Mouse (Mus musculus) heart, postnatal 0 days (tissue): ENCODE measurements at regions not wholly inside any gene's neighbourhood (a gene's known extent, or its start where the extent isn't known, plus 50 kb on each side); places are given as distances from the start of the nearest gene placed in this dataset.

Experiments
- ATAC-seq: fragments of 200-750 bp; cut with Nextera tagmentation; 2 replicates; pipeline ENCODE4 v1.8.0; 2017; ENCODE audit warnings: low read depth, moderate number of reproducible peaks, moderate library complexity; ENCODE audit not compliant: insufficient read depth
- DNase-seq: peaks from one replicate; pipeline ENCODE4 v3.0.0-alpha.2; 2016; ENCODE audit warnings: low spot score
- H3K27ac ChIP-seq: fragments of 300-500 bp; sonication (generic); 2 replicates; pipeline ENCODE4 v1.5.1; 2014; ENCODE audit warnings: low read depth, mild to moderate bottlenecking
- H3K27me3 ChIP-seq: fragments of 300-500 bp; sonication (generic); 2 replicates; pipeline ENCODE4 v1.6.1; 2014; ENCODE audit warnings: low read length, mixed read lengths; ENCODE audit not compliant: control insufficient read depth, insufficient read depth
- H3K36me3 ChIP-seq: fragments of 300-500 bp; sonication (generic); replicated peaks from 2 replicates; pipeline ENCODE4 v1.6.1; 2014; ENCODE audit warnings: low read length, mixed read lengths; ENCODE audit not compliant: control insufficient read depth, insufficient read depth
- H3K4me1 ChIP-seq: fragments of 300-500 bp; sonication (generic); 2 replicates; pipeline ENCODE4 v1.6.1; 2014; ENCODE audit warnings: antibody characterized with exemption; ENCODE audit not compliant: control insufficient read depth, insufficient read depth
- H3K4me2 ChIP-seq: fragments of 300-500 bp; sonication (generic); 2 replicates; pipeline ENCODE4 v1.6.1; 2014; ENCODE audit warnings: low read depth, mild to moderate bottlenecking, low read length, moderate library complexity
- H3K4me3 ChIP-seq: fragments of 300-500 bp; sonication (generic); 2 replicates; pipeline ENCODE4 v1.5.1; 2014; ENCODE audit warnings: low read depth, low read length
- H3K9ac ChIP-seq: fragments of 300-500 bp; sonication (generic); replicated peaks from 2 replicates; pipeline ENCODE4 v1.6.1; 2014; ENCODE audit warnings: low read depth, low read length, mixed read lengths
- H3K9me3 ChIP-seq: fragments of 300-500 bp; sonication (generic); replicated peaks from 2 replicates; pipeline ENCODE4 v1.6.1; 2016; ENCODE audit warnings: low read length; ENCODE audit not compliant: control insufficient read depth
- CTCF ChIP-seq: IDR thresholded peaks from 2 replicates; pipeline ENCODE4 v1.5.1; 2016; ENCODE audit warnings: antibody characterized with exemption, control low read depth, low read depth
- EP300 ChIP-seq: IDR thresholded peaks from 2 replicates; pipeline ENCODE4 v1.6.1; 2016; ENCODE audit warnings: antibody characterized with exemption, low read depth
- WGBS: fragments of 180-500 bp; shearing (Covaris S2); extraction: QIAGEN DNeasy Blood & Tissue Kit; methylation state at CpG from one replicate; pipeline ENCODE4 v1.1.7; 2014; 5-methylcytosine and 5-hydroxymethylcytosine counted together

DNA sequence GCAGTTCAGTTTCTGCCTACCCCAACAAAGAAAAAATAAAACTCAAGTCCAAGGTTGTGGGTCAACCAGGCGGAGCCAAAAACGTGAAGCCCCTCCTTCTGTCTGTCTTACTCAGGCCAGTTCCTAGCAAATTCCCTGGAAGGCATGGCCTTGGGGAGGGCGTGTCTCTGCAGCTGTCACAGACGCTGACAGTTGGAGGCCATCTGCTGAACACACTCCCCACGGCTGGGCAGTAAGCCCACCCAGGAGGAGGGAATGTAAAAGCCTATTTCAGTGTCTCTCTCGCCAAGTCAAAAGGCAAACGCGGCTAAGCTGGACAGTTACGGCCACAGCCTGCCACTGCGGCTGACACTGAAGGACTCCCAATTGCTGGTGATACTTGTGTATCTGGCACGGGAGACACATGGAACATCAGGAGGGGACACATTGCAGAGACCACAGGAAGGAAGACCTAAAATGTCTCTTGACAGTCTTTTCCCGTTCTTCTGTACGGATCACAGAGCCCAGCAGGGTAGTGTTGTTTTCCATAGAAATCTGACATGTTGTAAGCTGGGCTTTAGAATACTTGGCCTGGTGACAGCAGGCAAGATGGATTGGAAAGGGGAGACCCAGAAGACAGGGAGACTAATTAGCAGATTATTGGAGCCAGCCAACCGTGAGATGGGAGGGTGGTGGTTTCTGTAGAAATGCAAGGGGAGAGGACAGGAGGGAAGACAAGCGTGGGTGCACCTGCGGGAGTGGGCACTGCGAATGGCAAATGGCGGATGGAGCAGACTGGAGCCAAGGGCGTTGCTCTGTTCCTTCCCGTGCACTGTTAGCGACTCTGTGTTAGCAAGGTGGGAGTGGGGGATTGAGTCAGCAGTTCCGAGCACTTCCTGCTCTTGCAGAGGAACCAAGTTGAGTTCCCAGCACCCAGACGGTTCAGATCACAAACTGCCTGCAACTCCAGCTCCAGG lies 229.5 kb downstream of the Suds3 start:
- H3K27ac ChIP-seq, result no peak overlapping the region
- WGBS, result 66% methylated on average over 23 of the region's 23 CpGs
- TF ChIP-seq CTCF, result no peak
- no peak for TF ChIP-seq EP300
- no peak overlapping the region for H3K9ac ChIP-seq
- H3K9me3 ChIP-seq, result peaks cover 4% of the 10 kb centered on the region; the same call in 1 of the 2 replicates
- H3K4me3 ChIP-seq, result no peak overlapping the region
- ATAC-seq (no peak), DNase-seq (no peak)
- no peaks in the 10 kb centered on the region for H3K36me3 ChIP-seq
- H3K4me1 ChIP-seq, result no peaks in the 10 kb centered on the region
- H3K4me2 ChIP-seq, result no peak overlapping the region
- H3K27me3 ChIP-seq, result no peaks in the 10 kb centered on the region

DNA sequence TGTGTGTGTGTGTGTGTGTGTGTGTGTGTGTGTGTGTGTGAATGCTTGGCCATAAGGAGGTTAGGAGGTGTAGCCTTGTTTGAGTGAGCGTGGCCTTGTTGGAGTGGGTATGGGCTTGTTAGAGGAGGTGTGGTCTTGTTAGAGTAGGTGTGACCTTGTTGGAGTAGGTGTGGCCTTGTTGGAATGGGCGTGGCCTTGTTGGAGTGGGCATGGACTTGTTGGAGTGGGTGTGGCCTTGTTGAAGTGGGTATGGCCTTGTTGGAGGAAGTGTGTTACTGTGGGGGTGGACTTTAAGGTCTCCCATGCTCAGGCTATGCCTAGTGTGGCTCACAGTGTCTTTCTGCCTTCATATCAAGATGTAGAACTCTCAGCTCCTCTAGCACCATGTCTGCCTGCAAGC lies 236.2 kb downstream of the Suds3 start:
- ATAC-seq (no peak), DNase-seq (no peak)
- H3K36me3 ChIP-seq, result no peaks in the 10 kb centered on the region
- no peak overlapping the region for H3K4me2 ChIP-seq
- WGBS, result 61% methylated on average over 2 of the region's 2 CpGs
- 0 out of 2 replicates have a peak, but pooled peaks cover 4% of the 10 kb centered on the region for H3K9me3 ChIP-seq
- no peaks in the 10 kb centered on the region for H3K4me1 ChIP-seq
- no peak overlapping the region for H3K9ac ChIP-seq
- H3K27ac ChIP-seq, result no peak overlapping the region
- H3K27me3 ChIP-seq, result no peaks in the 10 kb centered on the region
- TF ChIP-seq EP300 (no peak), CTCF (no peak)
- no peak overlapping the region for H3K4me3 ChIP-seq

DNA sequence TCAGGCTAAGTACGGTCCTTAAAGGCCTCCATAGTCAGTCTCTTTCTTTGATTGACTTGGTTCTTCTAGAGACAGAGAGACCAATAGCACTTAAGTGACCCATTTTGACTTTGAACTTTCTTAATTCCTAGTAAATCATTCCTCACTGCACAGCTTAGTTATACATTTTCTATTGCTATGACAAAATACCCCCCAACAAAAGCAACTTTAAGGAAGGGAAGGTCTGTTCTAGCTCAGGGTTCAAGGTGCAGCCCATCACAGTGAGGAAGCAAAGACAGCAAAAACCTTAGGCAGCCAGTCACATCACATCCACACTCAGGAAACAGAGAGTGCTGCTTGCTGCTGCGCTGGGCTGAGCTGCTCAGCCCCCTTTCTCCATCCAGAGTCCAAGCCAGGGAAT lies 241.0 kb downstream of the Suds3 start:
- no peak overlapping the region for H3K27ac ChIP-seq
- 53% methylated on average over 2 of the region's 2 CpGs for WGBS
- no peak for TF ChIP-seq EP300
- TF ChIP-seq CTCF, result no peak
- DNase-seq, result no peak
- H3K27me3 ChIP-seq, result no peaks in the 10 kb centered on the region
- H3K4me3 ChIP-seq, result no peak overlapping the region
- ATAC-seq, result no peak
- no peaks in the 10 kb centered on the region for H3K4me1 ChIP-seq
- H3K36me3 ChIP-seq, result no peaks in the 10 kb centered on the region
- H3K4me2 ChIP-seq, result no peak overlapping the region
- no peaks in the 10 kb centered on the region for H3K9me3 ChIP-seq
- H3K9ac ChIP-seq, result no peak overlapping the region

DNA sequence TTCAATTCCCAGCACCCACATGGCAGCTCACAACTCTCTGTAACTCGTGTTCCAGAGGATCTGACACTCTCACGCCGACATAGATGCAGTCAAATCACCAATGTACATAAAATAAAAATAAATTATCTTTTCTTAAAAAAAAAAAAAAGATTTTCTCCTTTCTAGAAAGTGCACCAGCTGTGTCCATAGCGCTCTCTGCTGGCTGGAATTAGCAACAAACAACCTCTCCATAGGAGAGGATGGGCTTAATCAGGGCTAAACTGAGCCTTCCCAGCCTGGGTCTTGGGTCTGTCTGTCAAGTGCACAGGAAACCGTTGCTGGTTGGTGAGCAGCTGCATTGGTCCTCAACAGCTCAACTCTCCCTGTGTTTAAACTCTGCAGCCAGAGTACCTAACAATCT lies 247.8 kb downstream of the Suds3 start:
- Histone ChIP-seq H3K27ac (no peak overlapping the region), H3K4me1 (no peaks in the 10 kb centered on the region), H3K4me2 (no peak overlapping the region), H3K9me3 (peaks cover 6% of the 10 kb centered on the region; the same call in 1 of the 2 replicates), H3K36me3 (no peaks in the 10 kb centered on the region), H3K4me3 (no peak overlapping the region), H3K27me3 (no peaks in the 10 kb centered on the region), H3K9ac (no peak overlapping the region)
- 65% methylated on average over 5 of the region's 5 CpGs for whole genome bisulfite sequencing
- no peak for ATAC-seq
- no peak for DNase-seq
- TF ChIP-seq CTCF (no peak), EP300 (no peak)

DNA sequence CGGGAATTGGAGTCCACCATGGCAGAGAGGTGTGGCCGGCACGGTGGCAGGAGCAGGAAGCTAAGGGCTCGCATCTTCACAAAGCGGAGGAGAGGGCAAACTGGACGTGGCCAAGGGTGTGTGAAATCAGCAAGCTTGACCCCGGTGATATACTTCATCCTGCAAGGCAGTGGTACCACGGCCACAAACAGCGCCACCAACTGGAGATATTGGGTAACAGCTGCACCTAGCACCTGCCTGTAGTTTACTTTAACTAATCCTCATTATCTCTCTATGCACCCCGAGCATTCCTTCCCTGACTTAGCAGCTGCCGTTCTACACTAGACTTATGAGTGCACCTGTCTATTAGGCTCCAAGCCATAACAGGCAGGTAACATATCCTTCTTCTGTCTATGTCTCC lies 251.6 kb downstream of the Suds3 start:
- Histone ChIP-seq H3K9me3 (peaks cover 16% of the 10 kb centered on the region; the same call in 1 of the 2 replicates), H3K4me1 (no peaks in the 10 kb centered on the region), H3K4me3 (no peak overlapping the region), H3K27ac (no peak overlapping the region), H3K36me3 (no peaks in the 10 kb centered on the region), H3K9ac (no peak overlapping the region), H3K4me2 (no peak overlapping the region), H3K27me3 (no peaks in the 10 kb centered on the region)
- TF ChIP-seq EP300 (no peak), CTCF (no peak)
- WGBS, result 80% methylated on average over 11 of the region's 11 CpGs
- DNase-seq (no peak), ATAC-seq (no peak)

DNA sequence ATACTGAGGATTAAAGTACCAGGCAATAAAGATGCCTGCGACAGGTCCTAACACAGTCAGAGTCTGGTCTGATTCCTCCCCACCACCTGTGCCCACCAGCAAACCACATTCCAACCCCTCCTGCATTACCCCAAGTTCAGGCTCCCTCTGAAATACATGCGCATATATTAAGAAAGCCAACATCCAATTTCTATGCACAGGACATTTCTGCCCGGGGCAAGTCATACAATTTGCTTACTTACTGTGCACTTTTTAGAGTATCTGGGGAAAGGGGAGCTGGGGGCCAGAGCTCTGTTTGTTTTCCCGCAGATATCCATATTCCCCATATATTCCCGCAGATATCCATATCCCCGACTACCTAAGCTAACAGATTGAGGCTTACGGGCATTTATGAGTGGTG lies 261.1 kb upstream of the Srrm4 start:
- Histone ChIP-seq H3K27me3 (no peaks in the 10 kb centered on the region), H3K4me1 (no peaks in the 10 kb centered on the region), H3K9ac (no peak overlapping the region), H3K4me2 (no peak overlapping the region), H3K27ac (no peak overlapping the region), H3K4me3 (no peak overlapping the region), H3K9me3 (peaks cover 3% of the 10 kb centered on the region; the same call in 1 of the 2 replicates), H3K36me3 (no peaks in the 10 kb centered on the region)
- ATAC-seq (no peak), DNase-seq (no peak)
- WGBS, result 85% methylated on average over 7 of the region's 7 CpGs
- TF ChIP-seq CTCF, result no peak
- no peak for TF ChIP-seq EP300
